Mouse (Mus musculus) right cerebral cortex, postnatal 14 days (tissue): ENCODE data around the gene Mrgprg.
A peak's percentile ranks its signal among the peaks of the same experiment; 100 is the strongest.

Experiments used
- DNase-seq: peaks from one replicate; pipeline ENCODE4 v3.0.0; 2022

Gene Mrgprg

GRCm38 (mm10) chr7:143766893-143767292, at the start of gene Mrgprg:
Mrgprg (minus strand) TSS chr7:143766993.
- DNase-seq, result no peak

GRCm38 (mm10) chr7:143808909-143809308, 42.1 kb upstream of the Mrgprg start:
- no peak for DNase-seq

GRCm38 (mm10) chr7:143805199-143805624, 38.4 kb upstream of the Mrgprg start:
- DNase-seq, result peak; percentile 29

GRCm38 (mm10) chr7:143801195-143802065, 34.6 kb upstream of the Mrgprg start:
- DNase-seq, result no peak

- DNase-seq, result no peak
Measured at GRCm38 (mm10) chr7:143800770-143801169, 34.0 kb upstream of the Mrgprg start.

GRCm38 (mm10) chr7:143798783-143799182, 32.0 kb upstream of the Mrgprg start:
- no peak for DNase-seq

- no peak for DNase-seq
Measured at GRCm38 (mm10) chr7:143793121-143793520, 26.3 kb upstream of the Mrgprg start.

GRCm38 (mm10) chr7:143792336-143792985, 25.7 kb upstream of the Mrgprg start:
- no peak for DNase-seq

GRCm38 (mm10) chr7:143783996-143784829, 17.4 kb upstream of the Mrgprg start, which contains the start of gene Mrgpre:
Mrgpre (minus strand) TSS chr7:143784500.
- DNase-seq, result peak; percentile 74

GRCm38 (mm10) chr7:143783378-143783995, 16.7 kb upstream of the Mrgprg start:
- DNase-seq, result no peak

GRCm38 (mm10) chr7:143777375-143777774, 10.6 kb upstream of the Mrgprg start:
- DNase-seq, result no peak

- no peak for DNase-seq
Measured at GRCm38 (mm10) chr7:143776137-143776536, 9.3 kb upstream of the Mrgprg start.

GRCm38 (mm10) chr7:143769461-143769860, 2.7 kb upstream of the Mrgprg start:
- DNase-seq, result no peak

- DNase-seq, result no peak
Measured at GRCm38 (mm10) chr7:143768267-143768666, 1.5 kb upstream of the Mrgprg start.

- no peak for DNase-seq
Measured at GRCm38 (mm10) chr7:143764876-143765530, 1.8 kb downstream of the Mrgprg start.

- no peak for DNase-seq
Measured at GRCm38 (mm10) chr7:143763794-143764193, 3.0 kb downstream of the Mrgprg start.

GRCm38 (mm10) chr7:143758956-143759355, 7.8 kb downstream of the Mrgprg start:
- no peak for DNase-seq

- DNase-seq, result no peak
Measured at GRCm38 (mm10) chr7:143757696-143758095, 9.1 kb downstream of the Mrgprg start.

- peak; percentile 60 for DNase-seq
Measured at GRCm38 (mm10) chr7:143757027-143757390, 9.8 kb downstream of the Mrgprg start.

- peak; percentile 29 for DNase-seq
Measured at GRCm38 (mm10) chr7:143756125-143757026, 10.4 kb downstream of the Mrgprg start, which contains the start of gene Osbpl5. Osbpl5 (minus strand) TSS chr7:143756985.
